ENCODE assay signal across 8 mouse cellular contexts in the genomic region with DNA sequence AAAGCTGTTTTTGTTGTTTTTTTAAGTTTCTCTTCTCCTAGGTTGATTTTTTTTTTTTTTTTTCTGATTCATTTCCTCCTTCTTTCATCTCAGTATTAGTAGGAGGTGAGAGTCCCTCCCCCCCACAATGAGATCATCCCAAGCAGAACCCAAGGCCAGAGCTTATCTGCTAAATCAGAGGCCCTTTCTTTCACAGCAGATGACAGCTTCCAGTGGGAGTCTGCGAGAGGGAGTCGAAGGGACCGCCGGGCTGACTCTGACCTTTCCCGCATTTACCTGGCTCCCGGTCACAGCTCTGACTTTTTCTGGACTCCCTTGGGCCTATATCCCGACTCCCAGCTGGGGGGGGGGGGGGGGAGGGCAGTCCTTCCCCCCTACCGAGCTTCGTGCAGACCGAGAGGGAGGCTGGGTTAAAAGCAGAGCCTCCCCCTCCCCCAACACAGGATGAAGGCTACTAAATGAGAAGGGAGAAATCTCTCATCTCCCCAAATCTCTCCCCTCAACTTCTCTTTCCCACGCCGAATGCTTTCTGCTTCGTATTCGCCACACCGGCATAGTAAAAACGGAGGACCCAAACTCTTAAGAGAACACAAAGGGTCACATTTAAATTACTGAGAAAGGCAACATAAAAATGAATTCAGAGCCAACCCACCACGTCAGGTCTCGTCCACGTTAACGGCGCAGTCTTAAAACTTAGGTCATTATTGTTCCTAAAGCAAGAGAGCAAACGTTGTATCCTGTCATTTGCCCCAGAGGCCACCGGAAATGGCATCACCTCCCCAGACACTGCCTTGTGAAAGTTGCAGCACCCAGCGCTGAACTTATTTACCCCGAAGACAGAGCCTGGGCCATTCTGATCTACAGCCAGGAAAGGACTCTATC.
DNase-seq lines count a peak whose midpoint lies in the region; ATAC-seq and TF ChIP-seq lines count a peak whose summit lies in the region.

No protein-coding gene starts in this region.

- H3K4me3 ChIP-seq in E14TG2a.4 (replicated peaks; ENCODE audit: low read length): peak overlapping the region; percentile 66
- peak overlapping the region; percentile 36 for H3K4me3 ChIP-seq in brown adipose tissue, adult 24 weeks (ENCODE audit: insufficient read depth, low read depth, low read length)
- H3K4me3 ChIP-seq in heart, embryonic 15.5 days: peak overlapping the region; percentile 27
- H3K4me3 ChIP-seq in limb, embryonic 13.5 days: peak overlapping the region; percentile 19
- H3K4me3 ChIP-seq in midbrain, embryonic 13.5 days (replicated peaks): peak overlapping the region; percentile 15

- TF ChIP-seq CTCF in E14TG2a.4 (conservative IDR thresholded peaks at IDR 0.05; ENCODE audit: low read length): no peak

- H3K4me2 ChIP-seq in heart, embryonic 15.5 days: peak overlapping the region; percentile 58
- peak overlapping the region; percentile 58 for H3K4me2 ChIP-seq in limb, embryonic 13.5 days (replicated peaks)
- peak overlapping the region; percentile 45 for H3K4me2 ChIP-seq in midbrain, embryonic 13.5 days (replicated peaks)

- H3K9me3 ChIP-seq in E14TG2a.4 (ENCODE audit: low read length): no peaks in the 10 kb centered on the region
- H3K9me3 ChIP-seq in heart, embryonic 15.5 days (replicated peaks): no peaks in the 10 kb centered on the region
- no peaks in the 10 kb centered on the region for H3K9me3 ChIP-seq in limb, embryonic 13.5 days
- H3K9me3 ChIP-seq in midbrain, embryonic 13.5 days: no peaks in the 10 kb centered on the region

- H3K27ac ChIP-seq in brown adipose tissue, adult 24 weeks (replicated peaks; ENCODE audit: low read depth, low read length): peak overlapping the region; percentile 44
- peak overlapping the region; percentile 27; the same call in 1 of the 2 replicates for H3K27ac ChIP-seq in heart, embryonic 15.5 days
- H3K27ac ChIP-seq in limb, embryonic 13.5 days: no peak overlapping the region
- no peak overlapping the region for H3K27ac ChIP-seq in midbrain, embryonic 13.5 days

- H3K4me1 ChIP-seq in E14TG2a.4 (replicated peaks; ENCODE audit: low read depth, low read length): peaks cover 81% of the 10 kb centered on the region
- H3K4me1 ChIP-seq in brown adipose tissue, adult 24 weeks (ENCODE audit: control insufficient read depth, insufficient read depth, insufficient read length, low read length): peaks cover 10% of the 10 kb centered on the region
- H3K4me1 ChIP-seq in heart, embryonic 15.5 days (replicated peaks): peaks cover 11% of the 10 kb centered on the region; the same call in 1 of the 2 replicates
- peaks cover 8% of the 10 kb centered on the region; the same call in 1 of the 2 replicates for H3K4me1 ChIP-seq in limb, embryonic 13.5 days
- peaks cover 8% of the 10 kb centered on the region for H3K4me1 ChIP-seq in midbrain, embryonic 13.5 days (replicated peaks)

- H3K36me3 ChIP-seq in E14TG2a.4 (ENCODE audit: insufficient read depth, low read length): no peaks in the 10 kb centered on the region
- H3K36me3 ChIP-seq in heart, embryonic 15.5 days: no peaks in the 10 kb centered on the region
- no peaks in the 10 kb centered on the region for H3K36me3 ChIP-seq in limb, embryonic 13.5 days
- no peaks in the 10 kb centered on the region for H3K36me3 ChIP-seq in midbrain, embryonic 13.5 days

- peak; percentile 44 to 52 for DNase-seq in thymus, postnatal 10 days (ENCODE audit: low spot score in 2 of 2)
- no peak for DNase-seq in cerebellum, postnatal 14 days
- no peak for DNase-seq in cerebellum, adult 11 months

- WGBS in heart, embryonic 15.5 days: 15% methylated on average over 24 of the region's 25 CpGs
- 8% methylated on average over 25 of the region's 25 CpGs for WGBS in limb, embryonic 13.5 days
- 12% methylated on average over 25 of the region's 25 CpGs for WGBS in midbrain, embryonic 13.5 days

- 0 out of 2 replicates have a peak overlapping the region, but pooled peaks have one; percentile 12 for H3K9ac ChIP-seq in heart, embryonic 15.5 days
- peak overlapping the region; percentile 48 for H3K9ac ChIP-seq in limb, embryonic 13.5 days
- no peak overlapping the region for H3K9ac ChIP-seq in midbrain, embryonic 13.5 days (replicated peaks)

- no peaks in the 10 kb centered on the region for H3K27me3 ChIP-seq in E14TG2a.4 (ENCODE audit: insufficient read depth, low read length)
- no peaks in the 10 kb centered on the region for H3K27me3 ChIP-seq in heart, embryonic 15.5 days
- peaks cover 15% of the 10 kb centered on the region for H3K27me3 ChIP-seq in limb, embryonic 13.5 days
- peaks cover 12% of the 10 kb centered on the region; the same call in 1 of the 2 replicates for H3K27me3 ChIP-seq in midbrain, embryonic 13.5 days

- ATAC-seq in heart, embryonic 15.5 days (replicated peaks; ENCODE audit: insufficient number of reproducible peaks, insufficient read depth, low FRiP score, low read depth): no peak
- ATAC-seq in limb, embryonic 13.5 days (ENCODE audit: low FRiP score, low read depth): no peak
- no peak for ATAC-seq in midbrain, embryonic 13.5 days

Comparison
In these comparisons a context has a peak if more than half of its experiments do, and no peak if none do; other contexts are left out.
1. H3K4me3 ChIP-seq: peak in every context shown above with its lines; median percentile 66 in E14TG2a.4; 36 in brown adipose tissue, adult 24 weeks; 27 in heart, embryonic 15.5 days; 19 in limb, embryonic 13.5 days; 15 in midbrain, embryonic 13.5 days.
2. H3K27ac ChIP-seq: peak in brown adipose tissue, adult 24 weeks (single experiment) and heart, embryonic 15.5 days (single experiment); none in limb, embryonic 13.5 days (single experiment) and midbrain, embryonic 13.5 days (single experiment).
3. DNase-seq: peak in thymus, postnatal 10 days (2 of 2); none in cerebellum, postnatal 14 days (0 of 2) and cerebellum, adult 11 months (single experiment).
4. Peak in every context shown above with its lines, with median percentiles within 50 percentile points of each other: H3K4me2 ChIP-seq.